Mouse (Mus musculus) CH12.LX (cell line): Measurements from ENCODE around the gene Cisd3. TPM values are rescaled to one million over a fixed set of nuclear protein-coding genes. Genes with fewer than 3 reads are reported as not detected.

Experiments
- DNase-seq: peaks from one replicate; pipeline ENCODE4 v3.0.0-alpha.2; 2013; ENCODE audit errors: extremely low read depth
- H3K27ac ChIP-seq: 2 replicates; pipeline ENCODE4 v1.5.1; 2012; ENCODE audit warnings: low read depth, mild to moderate bottlenecking, control low read depth, moderate library complexity; ENCODE audit not compliant: insufficient read depth
- H3K27me3 ChIP-seq: replicated peaks from 2 replicates; pipeline ENCODE3; 2012; ENCODE audit warnings: inconsistent platforms
- H3K36me3 ChIP-seq, 2 experiments: replicated peaks in 1 of 2; 2 replicates each; pipeline versions ENCODE3 to v1.6.1; 2012; ENCODE audit warnings: inconsistent platforms in 1 of 2, low read length in 1 of 2, mild to moderate bottlenecking in 1 of 2, mixed read lengths in 1 of 2, moderate library complexity in 1 of 2; ENCODE audit not compliant: control insufficient read depth in 1 of 2, insufficient read depth in 1 of 2
- H3K4me1 ChIP-seq, 2 experiments: 2 replicates each; pipeline ENCODE4 v1.6.1; 2012; ENCODE audit warnings: inconsistent platforms in 1 of 2, moderate library complexity in 1 of 2; ENCODE audit not compliant: insufficient read depth in 2 of 2, control insufficient read depth in 1 of 2
- H3K4me2 ChIP-seq: 2 replicates; pipeline ENCODE4 v1.6.1; 2012; ENCODE audit warnings: low read depth, mild to moderate bottlenecking, control low read depth; ENCODE audit not compliant: poor library complexity, insufficient read depth, severe bottlenecking
- H3K4me3 ChIP-seq, 3 experiments: fragments of 150-350 bp in 1 of 3; sonication (generic) in 1 of 3; replicated peaks in 1 of 3; 2 replicates each; pipeline versions ENCODE3 to v1.5.1; 2011 to 2012; ENCODE audit warnings: low read depth in 2 of 3, low read length in 2 of 3, mild to moderate bottlenecking in 2 of 3, moderate library complexity in 2 of 3, control low read depth in 1 of 3, improper control_type of control experiment in 1 of 3, inconsistent platforms in 1 of 3, mixed read lengths in 1 of 3; ENCODE audit not compliant: poor library complexity in 1 of 3
- H3K79me2 ChIP-seq: replicated peaks from 2 replicates; pipeline ENCODE4 v1.6.1; 2012; ENCODE audit warnings: mild to moderate bottlenecking, moderate library complexity; ENCODE audit not compliant: control insufficient read depth, poor library complexity, insufficient read depth, severe bottlenecking; ENCODE audit errors: extremely low read depth
- H3K9ac ChIP-seq: 2 replicates; pipeline ENCODE4 v1.6.1; 2012; ENCODE audit warnings: low read depth, mild to moderate bottlenecking, control low read depth, moderate library complexity; ENCODE audit not compliant: insufficient read depth
- H3K9me3 ChIP-seq: replicated peaks from 2 replicates; pipeline ENCODE3; 2012; ENCODE audit warnings: low read length, inconsistent platforms, mixed read lengths
- CHD1 ChIP-seq: IDR thresholded peaks from 2 replicates; pipeline ENCODE4 v1.6.1; 2012; ENCODE audit warnings: low read depth, low read length, improper control_type of control experiment, inconsistent platforms
- CHD2 ChIP-seq: IDR thresholded peaks from 2 replicates; pipeline ENCODE4 v1.6.1; 2011; ENCODE audit warnings: low read length, improper control_type of control experiment
- E2F4 ChIP-seq: IDR thresholded peaks from 2 replicates; pipeline ENCODE4 v1.6.1; 2011; ENCODE audit warnings: low read depth, low read length, improper control_type of control experiment; ENCODE audit not compliant: insufficient replicate concordance
- ELF1 ChIP-seq: IDR thresholded peaks from 2 replicates; pipeline ENCODE4 v1.6.1; 2014; ENCODE audit warnings: low read depth, mild to moderate bottlenecking, inconsistent platforms, low read length, improper control_type of control experiment
- EP300 ChIP-seq: IDR thresholded peaks from 2 replicates; pipeline ENCODE4 v1.6.1; 2011; ENCODE audit warnings: low read length, improper control_type of control experiment
- HCFC1 ChIP-seq: IDR thresholded peaks from 2 replicates; pipeline ENCODE4 v1.6.1; 2012; ENCODE audit warnings: low read depth, mild to moderate bottlenecking, inconsistent platforms, low read length, improper control_type of control experiment
- JUN ChIP-seq: IDR thresholded peaks from 2 replicates; pipeline ENCODE4 v1.6.1; 2011; ENCODE audit warnings: low read depth, mild to moderate bottlenecking, low read length, improper control_type of control experiment, moderate library complexity; ENCODE audit not compliant: insufficient read depth
- KAT2A ChIP-seq: IDR thresholded peaks from 2 replicates; pipeline ENCODE4 v1.6.1; 2012; ENCODE audit warnings: low read length, improper control_type of control experiment, inconsistent platforms; ENCODE audit not compliant: insufficient replicate concordance
- MAX ChIP-seq: IDR thresholded peaks from 2 replicates; pipeline ENCODE4 v1.6.1; 2011; ENCODE audit warnings: low read length, improper control_type of control experiment
- MAZ ChIP-seq: IDR thresholded peaks from 2 replicates; pipeline ENCODE4 v1.6.1; 2012; ENCODE audit warnings: low read depth, mild to moderate bottlenecking, inconsistent platforms, low read length, improper control_type of control experiment, moderate library complexity
- MYC ChIP-seq: IDR thresholded peaks from 2 replicates; pipeline ENCODE4 v1.6.1; 2011; ENCODE audit warnings: low read depth, mild to moderate bottlenecking, improper control_type of control experiment, low read length
- NELFE ChIP-seq: IDR thresholded peaks from 2 replicates; pipeline ENCODE4 v1.6.1; 2011; ENCODE audit warnings: low read depth, low read length, improper control_type of control experiment
- NRF1 ChIP-seq: IDR thresholded peaks from 2 replicates; pipeline ENCODE4 v1.6.1; 2014; ENCODE audit warnings: low read depth, mild to moderate bottlenecking, inconsistent platforms, low read length, improper control_type of control experiment, moderate library complexity
- RAD21 ChIP-seq: IDR thresholded peaks from 2 replicates; pipeline ENCODE4 v1.6.1; 2011; ENCODE audit warnings: low read depth, mild to moderate bottlenecking, low read length, improper control_type of control experiment, moderate library complexity
- TBP ChIP-seq: conservative IDR thresholded peaks from 2 replicates; pipeline ENCODE4 v1.6.1; 2011; ENCODE audit warnings: low read depth, low read length, improper control_type of control experiment
- UBTF ChIP-seq: IDR thresholded peaks from 2 replicates; pipeline ENCODE4 v1.6.1; 2012; ENCODE audit warnings: low read depth, mild to moderate bottlenecking, inconsistent platforms, low read length, improper control_type of control experiment, moderate library complexity
- USF1 ChIP-seq: IDR thresholded peaks from 2 replicates; pipeline ENCODE4 v1.6.1; 2014; ENCODE audit warnings: low read depth, mild to moderate bottlenecking, inconsistent platforms, low read length, improper control_type of control experiment
- ZKSCAN1 ChIP-seq: IDR thresholded peaks from 2 replicates; pipeline ENCODE4 v1.6.1; 2012; ENCODE audit warnings: low read depth, inconsistent platforms, low read length, improper control_type of control experiment, borderline replicate concordance
- ZMIZ1 ChIP-seq: IDR thresholded peaks from 2 replicates; pipeline ENCODE4 v1.6.1; 2012; ENCODE audit warnings: low read depth, mild to moderate bottlenecking, inconsistent platforms, low read length, improper control_type of control experiment
- dilution Hi-C: fragments of 300-500 bp; cut with MboI; formaldehyde crosslinking; loops from 2 replicates; pipeline ENCODE4 v1.14.3; 2020; ENCODE audit warnings: low sequenced_read_pairs; ENCODE audit not compliant: extremely low pct_unique_long_range_greater_than_20kb, extremely low pct_ligation_motif_present
- in situ Hi-C: fragments of 300-500 bp; cut with MboI; formaldehyde crosslinking; loops from 3 replicates; pipeline ENCODE4 v1.14.3; 2019; ENCODE audit warnings: low sequenced_read_pairs, low pct_ligation_motif_present, low pct_unique_long_range_greater_than_20kb, mixed read lengths
- polyA plus RNA-seq: library from polyadenylated mRNA; unstranded; fragments of >175 nt; gene quantifications from 2 replicates; pipeline ENCODE4 v1.2.1, GENCODE M21; 2012; ENCODE audit warnings: low read depth; ENCODE audit not compliant: insufficient read length
- total RNA-seq, 2 experiments: library from RNA; depleted of rRNA; stranded (reverse); fragments of 300-350 nt in 1 of 2; fragments of >200 nt in 1 of 2; gene quantifications; 2 replicates each; pipeline ENCODE4 v1.2.3; 2012 to 2014

Cisd3 gene
- total and polyA plus RNA-seq, 3 experiments, result 66.1 to 221 (median 141) TPM

DNA sequence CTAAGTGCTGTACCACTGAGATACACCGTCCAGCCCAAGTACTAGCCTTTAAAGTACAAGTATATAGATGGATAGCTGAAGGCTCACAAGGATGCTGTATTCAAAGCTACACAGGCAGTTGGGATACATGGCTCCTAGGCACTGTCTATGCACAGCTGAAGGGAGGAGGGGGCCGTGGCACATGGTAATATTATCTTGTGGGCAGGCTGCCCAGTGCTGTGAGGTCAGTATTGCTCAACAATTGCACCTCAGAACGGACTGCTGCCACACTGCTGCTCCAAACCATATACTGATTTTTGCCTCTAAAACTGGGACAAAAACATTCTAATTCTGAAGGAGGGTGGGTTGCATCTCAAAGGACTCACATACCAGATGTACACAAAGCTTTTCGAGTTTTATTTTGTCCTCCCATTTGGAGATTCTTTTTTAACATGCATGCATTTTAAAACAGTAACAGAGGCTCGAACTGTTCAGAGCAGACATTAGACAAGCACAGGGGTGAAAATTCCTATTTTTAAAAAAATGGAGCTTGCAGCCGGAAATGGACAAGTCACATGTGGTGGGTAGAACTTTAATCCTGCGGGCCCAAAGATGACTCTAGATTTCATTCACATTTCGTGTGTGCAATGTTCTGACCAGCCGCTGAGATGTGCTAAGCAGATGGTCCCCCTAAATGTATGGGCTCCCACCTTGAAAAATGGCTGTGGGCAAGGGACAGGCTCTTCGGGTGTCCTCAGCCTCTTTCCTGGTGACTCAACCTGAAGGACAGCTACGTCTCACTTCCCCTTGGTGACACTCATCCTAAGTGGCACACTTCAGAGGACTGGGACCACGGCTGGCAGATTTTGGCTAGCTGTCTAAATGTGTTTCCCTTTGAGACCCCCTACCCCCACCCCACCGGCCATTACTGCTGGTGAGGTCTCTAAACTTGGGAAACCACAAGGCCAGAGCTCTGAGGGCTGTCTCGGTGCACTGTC lies 29.4 kb downstream of the Cisd3 start (continued):
- 0 out of 2 replicates have a peak, but pooled peaks have one; percentile 22 for TF ChIP-seq MAX

GRCm38 (mm10) chr11:97716021-97716420 lies 30.4 kb downstream of the Cisd3 start:
- no peaks in the 10 kb centered on the region for H3K79me2 ChIP-seq
- H3K4me2 ChIP-seq, result peak overlapping the region; percentile 10; the same call in 1 of the 2 replicates
- TF ChIP-seq TBP (no peak), HCFC1 (no peak), RAD21 (no peak), USF1 (no peak), NRF1 (no peak), MAZ (no peak), ELF1 (no peak), JUN (no peak), EP300 (no peak), KAT2A (no peak), ZKSCAN1 (no peak), NELFE (no peak), ZMIZ1 (no peak), CHD2 (no peak), MYC (no peak), UBTF (no peak), E2F4 (no peak), CHD1 (no peak)
- dilution Hi-C loops (no loop called here), in situ Hi-C loops (no loop called here)
- no peak for DNase-seq
- H3K27ac ChIP-seq, result peak overlapping the region; percentile 55
- H3K9me3 ChIP-seq, result peaks cover 4% of the 10 kb centered on the region
- H3K36me3 ChIP-seq, result peaks cover 54 to 86% of the 10 kb centered on the region in 2 experiments
- peaks cover 19 to 46% of the 10 kb centered on the region in 2 experiments for H3K4me1 ChIP-seq
- H3K9ac ChIP-seq, result peak overlapping the region; percentile 42
- no peak overlapping the region for H3K4me3 ChIP-seq
- H3K27me3 ChIP-seq, result no peaks in the 10 kb centered on the region
